Mouse (Mus musculus) lung, embryonic 15.5 days (tissue): Measurements from ENCODE around the gene Cks1b. TPM values are rescaled to one million over a fixed set of nuclear protein-coding genes. Genes with fewer than 3 reads are reported as not detected.
A peak's percentile ranks its signal among the peaks of the same experiment; 100 is the strongest.

ENCODE experiments used
- ATAC-seq: fragments of 200-750 bp; cut with Nextera tagmentation; 2 replicates; pipeline ENCODE4 v1.8.0; 2017; ENCODE audit warnings: moderate number of reproducible peaks, borderline replicate concordance; ENCODE audit not compliant: low FRiP score, low TSS enrichment; ENCODE audit errors: extremely low read depth
- H3K27ac ChIP-seq: fragments of 300-500 bp; sonication (generic); 2 replicates; pipeline ENCODE4 v1.5.1; 2015; ENCODE audit warnings: moderate library complexity, mild to moderate bottlenecking, inconsistent platforms
- H3K27me3 ChIP-seq: fragments of 300-500 bp; sonication (generic); 2 replicates; pipeline ENCODE4 v1.6.1; 2015; ENCODE audit warnings: inconsistent platforms
- H3K36me3 ChIP-seq: fragments of 300-500 bp; sonication (generic); 2 replicates; pipeline ENCODE4 v1.6.1; 2015; ENCODE audit warnings: inconsistent platforms
- H3K4me1 ChIP-seq: fragments of 300-500 bp; sonication (generic); 2 replicates; pipeline ENCODE4 v1.6.1; 2015; ENCODE audit warnings: inconsistent platforms
- H3K4me2 ChIP-seq: fragments of 300-500 bp; sonication (generic); 2 replicates; pipeline ENCODE4 v1.6.1; 2015; ENCODE audit warnings: inconsistent platforms, mild to moderate bottlenecking, moderate library complexity
- H3K4me3 ChIP-seq: fragments of 300-500 bp; sonication (generic); 2 replicates; pipeline ENCODE4 v1.5.1; 2015; ENCODE audit warnings: mild to moderate bottlenecking, inconsistent platforms
- H3K9ac ChIP-seq: fragments of 300-500 bp; sonication (generic); 2 replicates; pipeline ENCODE4 v1.6.1; 2015; ENCODE audit warnings: inconsistent platforms
- H3K9me3 ChIP-seq: fragments of 300-500 bp; sonication (generic); 2 replicates; pipeline ENCODE4 v1.6.1; 2016; ENCODE audit warnings: inconsistent platforms
- WGBS: fragments of 180-500 bp; shearing (Covaris S2); methylation state at CpG from one replicate; pipeline ENCODE4 v1.1.7; 2015; 5-methylcytosine and 5-hydroxymethylcytosine counted together
- polyA plus RNA-seq: library from polyadenylated mRNA; unstranded; fragments of >200 nt; fragmentation: Nextera tagmentation; extraction: Ambion mirVana; gene quantifications from 2 replicates; pipeline ENCODE4 v1.2.1, GENCODE M21; 2015

The Cks1b gene
- polyA plus RNA-seq, 1 experiment from 2014 or later, result 556 TPM

- Histone ChIP-seq H3K36me3 (peaks cover 5% of the 10 kb centered on the region), H3K9me3 (no peaks in the 10 kb centered on the region), H3K4me1 (peaks cover 62% of the 10 kb centered on the region), H3K27ac (no peak overlapping the region), H3K27me3 (no peaks in the 10 kb centered on the region), H3K4me2 (no peak overlapping the region), H3K4me3 (no peak overlapping the region), H3K9ac (no peak overlapping the region)
- ATAC-seq, result no peak
- 29% methylated on average over 9 of the region's 11 CpGs for WGBS
Observed at GRCm38 (mm10) chr3:89385451-89385850, 32.7 kb downstream of the Cks1b start.

- ATAC-seq, result no peak
- Histone ChIP-seq H3K9me3 (no peaks in the 10 kb centered on the region), H3K27ac (peak overlapping the region; percentile 44; the same call in 1 of the 2 replicates), H3K9ac (no peak overlapping the region), H3K4me1 (peaks cover 53% of the 10 kb centered on the region), H3K36me3 (peaks cover 15% of the 10 kb centered on the region), H3K4me2 (peak overlapping the region; percentile 16; the same call in 1 of the 2 replicates), H3K27me3 (no peaks in the 10 kb centered on the region), H3K4me3 (no peak overlapping the region)
- WGBS, result 70% methylated on average over 10 of the region's 12 CpGs
Observed at GRCm38 (mm10) chr3:89384331-89385076, 33.7 kb downstream of the Cks1b start.

- no peak overlapping the region for H3K4me3 ChIP-seq
- ATAC-seq, result no peak
- peaks cover 18% of the 10 kb centered on the region for H3K36me3 ChIP-seq
- 73% methylated on average over 5 of the region's 5 CpGs for WGBS
- 0 out of 2 replicates have a peak overlapping the region, but pooled peaks have one; percentile 24 for H3K27ac ChIP-seq
- peaks cover 56% of the 10 kb centered on the region for H3K4me1 ChIP-seq
- H3K27me3 ChIP-seq, result no peaks in the 10 kb centered on the region
- no peaks in the 10 kb centered on the region for H3K9me3 ChIP-seq
- no peak overlapping the region for H3K9ac ChIP-seq
- peak overlapping the region; percentile 16; the same call in 1 of the 2 replicates for H3K4me2 ChIP-seq
Observed at GRCm38 (mm10) chr3:89383651-89384255, 34.4 kb downstream of the Cks1b start.

GRCm38 (mm10) chr3:89382950-89383349, 35.2 kb downstream of the Cks1b start:
- WGBS, result 79% methylated on average over 5 of the region's 5 CpGs
- Histone ChIP-seq H3K27ac (peak overlapping the region; percentile 24; the same call in 1 of the 2 replicates), H3K4me3 (no peak overlapping the region), H3K4me2 (no peak overlapping the region), H3K36me3 (peaks cover 18% of the 10 kb centered on the region), H3K9ac (no peak overlapping the region), H3K9me3 (no peaks in the 10 kb centered on the region), H3K27me3 (no peaks in the 10 kb centered on the region), H3K4me1 (peaks cover 56% of the 10 kb centered on the region)
- ATAC-seq, result no peak

GRCm38 (mm10) chr3:89382033-89382882, 35.9 kb downstream of the Cks1b start:
- 86% methylated on average over 9 of the region's 9 CpGs for WGBS

GRCm38 (mm10) chr3:89381233-89381632, 37.0 kb downstream of the Cks1b start:
- 71% methylated on average over 11 of the region's 11 CpGs for WGBS
- no peak overlapping the region for H3K4me2 ChIP-seq
- H3K9me3 ChIP-seq, result no peaks in the 10 kb centered on the region
- no peak overlapping the region for H3K4me3 ChIP-seq
- no peak overlapping the region for H3K27ac ChIP-seq
- no peak for ATAC-seq
- H3K9ac ChIP-seq, result no peak overlapping the region
- no peaks in the 10 kb centered on the region for H3K27me3 ChIP-seq
- H3K4me1 ChIP-seq, result peaks cover 47% of the 10 kb centered on the region
- H3K36me3 ChIP-seq, result peaks cover 18% of the 10 kb centered on the region

More at GRCm38 (mm10) chr3:89382033-89382882, 35.9 kb downstream of the Cks1b start:
- H3K27me3 ChIP-seq, result no peaks in the 10 kb centered on the region
- H3K27ac ChIP-seq, result no peak overlapping the region
- peaks cover 18% of the 10 kb centered on the region for H3K36me3 ChIP-seq
- H3K9ac ChIP-seq, result no peak overlapping the region
- no peak overlapping the region for H3K4me3 ChIP-seq
- H3K9me3 ChIP-seq, result no peaks in the 10 kb centered on the region
- no peak for ATAC-seq
- no peak overlapping the region for H3K4me2 ChIP-seq
- H3K4me1 ChIP-seq, result peaks cover 56% of the 10 kb centered on the region

GRCm38 (mm10) chr3:89380711-89381110, 37.5 kb downstream of the Cks1b start:
- no peaks in the 10 kb centered on the region for H3K27me3 ChIP-seq
- 91% methylated on average over 18 of the region's 18 CpGs for WGBS
- no peak for ATAC-seq
- peaks cover 46% of the 10 kb centered on the region for H3K4me1 ChIP-seq
- H3K36me3 ChIP-seq, result peaks cover 18% of the 10 kb centered on the region
- no peak overlapping the region for H3K9ac ChIP-seq
- no peak overlapping the region for H3K4me2 ChIP-seq
- H3K9me3 ChIP-seq, result no peaks in the 10 kb centered on the region
- H3K27ac ChIP-seq, result no peak overlapping the region
- H3K4me3 ChIP-seq, result no peak overlapping the region

GRCm38 (mm10) chr3:89380291-89380690, 37.9 kb downstream of the Cks1b start:
- Histone ChIP-seq H3K9me3 (no peaks in the 10 kb centered on the region), H3K4me3 (no peak overlapping the region), H3K4me1 (peaks cover 42% of the 10 kb centered on the region), H3K27ac (no peak overlapping the region), H3K27me3 (no peaks in the 10 kb centered on the region), H3K4me2 (no peak overlapping the region), H3K9ac (no peak overlapping the region), H3K36me3 (peaks cover 18% of the 10 kb centered on the region)
- WGBS, result 91% methylated on average over 14 of the region's 14 CpGs
- no peak for ATAC-seq

- no peak for ATAC-seq
- H3K27ac ChIP-seq, result no peak overlapping the region
- no peak overlapping the region; the same call in 1 of the 2 replicates for H3K4me3 ChIP-seq
- H3K4me2 ChIP-seq, result peak overlapping the region; percentile 85
- peaks cover 18% of the 10 kb centered on the region for H3K36me3 ChIP-seq
- no peak overlapping the region for H3K9ac ChIP-seq
- no peaks in the 10 kb centered on the region for H3K9me3 ChIP-seq
- H3K4me1 ChIP-seq, result peaks cover 35% of the 10 kb centered on the region
- no peaks in the 10 kb centered on the region for H3K27me3 ChIP-seq
- 86% methylated on average over 31 of the region's 31 CpGs for WGBS
Observed at GRCm38 (mm10) chr3:89379388-89380131, 38.6 kb downstream of the Cks1b start.

- no peaks in the 10 kb centered on the region for H3K27me3 ChIP-seq
- WGBS, result under 1% methylated on average over 28 of the region's 29 CpGs
- peak overlapping the region; percentile 85 for H3K4me2 ChIP-seq
- H3K9ac ChIP-seq, result peak overlapping the region; percentile 59
- H3K9me3 ChIP-seq, result no peaks in the 10 kb centered on the region
- peak overlapping the region; percentile 53 for H3K27ac ChIP-seq
- peak; percentile 91 for ATAC-seq
- peaks cover 31% of the 10 kb centered on the region for H3K4me1 ChIP-seq
- peak overlapping the region; percentile 57 for H3K4me3 ChIP-seq
- H3K36me3 ChIP-seq, result peaks cover 18% of the 10 kb centered on the region
Observed at GRCm38 (mm10) chr3:89378394-89379067, 39.7 kb downstream of the Cks1b start.

GRCm38 (mm10) chr3:89377831-89378230, 40.4 kb downstream of the Cks1b start:
- WGBS, result 63% methylated on average over 4 of the region's 4 CpGs
- Histone ChIP-seq H3K27me3 (no peaks in the 10 kb centered on the region), H3K27ac (peak overlapping the region; percentile 53), H3K4me2 (peak overlapping the region; percentile 85), H3K4me1 (peaks cover 29% of the 10 kb centered on the region), H3K4me3 (no peak overlapping the region), H3K9me3 (no peaks in the 10 kb centered on the region), H3K9ac (peak overlapping the region; percentile 59; the same call in 1 of the 2 replicates), H3K36me3 (peaks cover 18% of the 10 kb centered on the region)
- ATAC-seq, result no peak
